Mouse (Mus musculus) erythroid progenitor cell, adult 5-6 weeks (primary cell): Measurements from ENCODE around the gene Cracr2b. TPM values are rescaled to one million over a fixed set of nuclear protein-coding genes. Genes with fewer than 3 reads are reported as not detected.

Source experiments
- ATAC-seq: replicated peaks from 2 replicates; pipeline ENCODE4 v1.8.0; 2016; ENCODE audit warnings: moderate number of reproducible peaks, mild to moderate bottlenecking, moderate TSS enrichment, inconsistent platforms; ENCODE audit not compliant: poor library complexity, low FRiP score, severe bottlenecking
- total RNA-seq, 2 experiments: library from RNA; stranded (forward) in 1 of 2; stranded (reverse) in 1 of 2; fragments of 150-400 nt in 1 of 2; fragments of 186-747, 209-891 nt in 1 of 2; gene quantifications; 2 replicates each; pipeline versions ENCODE4 v1.2.3 to v1.2.4; 2015 to 2017; ENCODE audit warnings: low replicate concordance in 2 of 2

The Cracr2b gene
- total RNA-seq, 2 experiments from 2014 or later = 3.3 TPM; not detected in 1

GRCm38 (mm10) chr7:141481498-141482401 is 20.9 kb downstream of the Cracr2b start:
- peak; percentile 43; the same call in 1 of the 2 replicates for ATAC-seq

- no peak for ATAC-seq
Observed at GRCm38 (mm10) chr7:141482531-141483024, 21.7 kb downstream of the Cracr2b start.

- ATAC-seq = no peak
Observed at GRCm38 (mm10) chr7:141483114-141483653, 22.3 kb downstream of the Cracr2b start.

- no peak for ATAC-seq
Observed at GRCm38 (mm10) chr7:141484186-141485120, 23.6 kb downstream of the Cracr2b start.

- no peak for ATAC-seq
Observed at GRCm38 (mm10) chr7:141485186-141485585, 24.3 kb downstream of the Cracr2b start.

- no peak for ATAC-seq
Observed at GRCm38 (mm10) chr7:141485606-141486005, 24.7 kb downstream of the Cracr2b start.

- ATAC-seq = no peak
Observed at GRCm38 (mm10) chr7:141486239-141486638, 25.3 kb downstream of the Cracr2b start.

- no peak for ATAC-seq
Observed at GRCm38 (mm10) chr7:141487141-141487540, 26.2 kb downstream of the Cracr2b start.

GRCm38 (mm10) chr7:141491151-141491550 is 30.3 kb downstream of the Cracr2b start:
- ATAC-seq = peak; percentile 76

GRCm38 (mm10) chr7:141492738-141493137 is 31.8 kb downstream of the Cracr2b start:
- no peak for ATAC-seq

GRCm38 (mm10) chr7:141493729-141494128 is 32.8 kb downstream of the Cracr2b start:
- ATAC-seq = no peak

GRCm38 (mm10) chr7:141495379-141495778 is 34.5 kb downstream of the Cracr2b start:
- no peak for ATAC-seq

- no peak for ATAC-seq
Observed at GRCm38 (mm10) chr7:141495940-141496339, 35.0 kb downstream of the Cracr2b start.

GRCm38 (mm10) chr7:141497600-141497999 is 36.7 kb downstream of the Cracr2b start:
- ATAC-seq = no peak

- peak; percentile 68 for ATAC-seq
Observed at GRCm38 (mm10) chr7:141501820-141502555, 41.1 kb downstream of the Cracr2b start.

GRCm38 (mm10) chr7:141502556-141502905 is 41.6 kb downstream of the Cracr2b start:
- ATAC-seq = no peak

GRCm38 (mm10) chr7:141506278-141506677 is 45.4 kb downstream of the Cracr2b start:
- peak; percentile 50 for ATAC-seq

- no peak for ATAC-seq
Observed at GRCm38 (mm10) chr7:141508160-141508559, 47.3 kb downstream of the Cracr2b start.

GRCm38 (mm10) chr7:141510196-141510595 is 49.3 kb downstream of the Cracr2b start:
- no peak for ATAC-seq
